In the genomic region with DNA sequence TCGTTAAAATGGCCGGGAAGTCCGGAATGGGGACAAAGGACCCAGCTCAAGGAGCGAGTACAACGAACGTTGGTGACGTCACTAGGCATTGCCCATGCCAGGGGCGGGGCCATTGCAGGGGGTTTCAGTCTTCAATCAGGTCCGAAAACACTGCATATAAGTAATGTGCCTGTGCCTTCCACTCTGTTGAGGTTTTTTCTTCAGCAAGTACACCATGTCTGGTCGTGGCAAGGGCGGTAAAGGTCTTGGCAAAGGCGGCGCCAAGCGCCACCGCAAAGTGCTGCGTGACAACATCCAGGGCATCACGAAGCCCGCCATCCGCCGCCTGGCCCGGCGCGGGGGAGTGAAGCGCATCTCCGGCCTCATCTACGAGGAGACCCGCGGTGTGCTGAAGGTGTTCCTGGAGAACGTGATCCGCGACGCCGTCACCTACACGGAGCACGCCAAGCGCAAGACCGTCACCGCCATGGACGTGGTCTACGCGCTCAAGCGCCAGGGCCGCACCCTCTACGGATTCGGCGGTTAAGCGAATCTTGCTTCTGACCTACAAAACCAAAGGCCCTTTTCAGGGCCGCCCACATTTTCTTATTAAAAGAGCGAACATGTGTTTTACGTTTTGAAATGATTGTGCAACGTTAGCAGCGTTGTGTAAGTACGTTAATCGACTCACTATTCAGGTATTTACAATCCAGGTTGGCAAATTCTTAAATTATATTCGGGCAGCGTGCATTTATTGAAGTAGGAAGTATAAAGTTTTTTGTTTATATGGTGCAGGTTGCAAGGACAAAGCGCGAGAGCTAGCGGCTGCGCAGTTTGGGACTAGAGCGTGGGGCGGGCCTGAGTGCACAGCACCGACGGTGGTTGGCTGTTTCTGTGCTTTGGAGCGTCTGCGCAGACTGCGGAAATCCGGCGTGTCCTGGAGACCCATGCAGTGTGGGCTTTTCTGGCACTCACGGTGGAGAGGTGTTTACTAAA, we compare ENCODE assay signal across 7 mouse cellular contexts. TPM values are rescaled to one million over a fixed set of nuclear protein-coding genes. Genes with fewer than 3 reads are reported as not detected.
DNase-seq lines count a peak whose midpoint lies in the region; ATAC-seq lines count a peak whose summit lies in the region.

Hist1h4h (plus strand) TSS at position 150 of the 975 bp plus-strand sequence.

- H3K4me3 ChIP-seq in intestine, embryonic 16.5 days (ENCODE audit: low read length) = peak within 1 kb of the TSS; percentile 59
- peak within 1 kb of the TSS; percentile 45 for H3K4me3 ChIP-seq in midbrain, embryonic 11.5 days (ENCODE audit: low read depth, low read length)

- no peaks in the 10 kb centered on the region for H3K27me3 ChIP-seq in intestine, embryonic 16.5 days (replicated peaks; ENCODE audit: control insufficient read depth, insufficient read depth, low read length)
- H3K27me3 ChIP-seq in midbrain, embryonic 11.5 days (ENCODE audit: control insufficient read depth, insufficient read depth, low read length) = no peaks in the 10 kb centered on the region

- no peaks in the 10 kb centered on the region for H3K9me3 ChIP-seq in intestine, embryonic 16.5 days (ENCODE audit: control insufficient read depth, low read length)
- no peaks in the 10 kb centered on the region for H3K9me3 ChIP-seq in midbrain, embryonic 11.5 days (ENCODE audit: control insufficient read depth, low read length)

- ATAC-seq in intestine, embryonic 16.5 days = peak; percentile 73
- ATAC-seq in midbrain, embryonic 11.5 days (ENCODE audit: low FRiP score) = peak; percentile 75

- H3K36me3 ChIP-seq in intestine, embryonic 16.5 days (ENCODE audit: control insufficient read depth, insufficient read depth, low read length) = no peaks in the 10 kb centered on the region
- no peaks in the 10 kb centered on the region for H3K36me3 ChIP-seq in midbrain, embryonic 11.5 days (ENCODE audit: control insufficient read depth, insufficient read depth, low read length)

- DNase-seq in adrenal gland, adult 2 months = peak; percentile 97
- DNase-seq in embryo, embryonic 11.5 days (ENCODE audit: low read depth, low spot score) = peak; percentile 94
- peak; percentile 78 to 93 for DNase-seq in gastrocnemius, postnatal 4 days (ENCODE audit: low spot score in 2 of 2)
- peak; percentile 96 to 97 for DNase-seq in left cerebral cortex, postnatal 36 days (ENCODE audit: low spot score in 2 of 2)
- peak; percentile 99 for DNase-seq in midbrain, embryonic 11.5 days (ENCODE audit: low spot score, missing footprints)
- DNase-seq in skeletal muscle tissue, adult 2 months (ENCODE audit: low read depth, low spot score) = peak; percentile 97

- H3K27ac ChIP-seq in intestine, embryonic 16.5 days (ENCODE audit: low read length) = peak within 1 kb of the TSS; percentile 98
- H3K27ac ChIP-seq in midbrain, embryonic 11.5 days (ENCODE audit: low read depth, low read length) = peak within 1 kb of the TSS; percentile 98

- WGBS in intestine, embryonic 16.5 days = under 1% methylated on average over 57 of the region's 70 CpGs
- WGBS in midbrain, embryonic 11.5 days = under 1% methylated on average over 57 of the region's 70 CpGs

- H3K4me1 ChIP-seq in intestine, embryonic 16.5 days (ENCODE audit: control insufficient read depth, insufficient read depth, low read length) = peaks cover 17% of the 10 kb centered on the region
- H3K4me1 ChIP-seq in midbrain, embryonic 11.5 days (ENCODE audit: control insufficient read depth, insufficient read depth, low read length) = peaks cover 11% of the 10 kb centered on the region

- intact Hi-C loops in left cerebral cortex, postnatal 36 days (cut with DNase I) = loop anchor here (5.0 to 10.0 kb wide), 3 partner anchors 51 to 1816 kb away; partner anchors contain the start of genes Hist1h2ag, Hist1h2ai, Hist1h2bj and Hist1h2bl

- H3K9ac ChIP-seq in intestine, embryonic 16.5 days (ENCODE audit: low read depth, low read length) = peak within 1 kb of the TSS; percentile 74
- H3K9ac ChIP-seq in midbrain, embryonic 11.5 days (ENCODE audit: low read length) = peak within 1 kb of the TSS; percentile 86

- peak within 1 kb of the TSS; percentile 65 for H3K4me2 ChIP-seq in intestine, embryonic 16.5 days (ENCODE audit: low read depth, low read length)
- H3K4me2 ChIP-seq in midbrain, embryonic 11.5 days = peak within 1 kb of the TSS; percentile 45

RNA-seq across cellular contexts. Expression of gene Hist1h4h, which starts in this region (rescaled TPM):
- 100 to 1,000 TPM; 338 to 400 TPM for total RNA-seq in adrenal gland, adult 2 months (2021)
- 20.2 and 33.8 TPM in 2 replicates for polyA plus RNA-seq in adrenal gland, adult 2 months (2012; rRNA removed)
- 100 to 1,000 TPM; 761 to 939 TPM for total RNA-seq in gastrocnemius, postnatal 4 days (2021)
- polyA plus RNA-seq in intestine, embryonic 16.5 days (2015; fragmentation: Nextera tagmentation; extraction: Ambion mirVana) = 3.5 and 3.7 TPM in 2 replicates
- total RNA-seq in left cerebral cortex, postnatal 36 days (2021) = 100 to 1,000 TPM; 319 to 326 TPM
- 3.3 and 3.6 TPM in 2 replicates for polyA plus RNA-seq in midbrain, embryonic 11.5 days (2014; fragmentation: Nextera tagmentation; extraction: Ambion mirVana)

Comparison
In these comparisons a context has a peak if more than half of its experiments do, and no peak if none do; other contexts are left out.
1. Peak in every context shown above with its lines: DNase-seq, ATAC-seq, H3K4me3 ChIP-seq and H3K27ac ChIP-seq.